Mouse (Mus musculus): ENCODE measurements around the gene Tmigd3. TPM values are rescaled to one million over a fixed set of nuclear protein-coding genes. Genes with fewer than 3 reads are reported as not detected.
"Not testable (repeated sequence)": the region's sequence is repeated elsewhere in the genome, so short reads cannot be mapped to it uniquely, and the experiment has no call there.

Gene Tmigd3
- total RNA-seq, 2 experiments from 2014 or later, result not detected

- peak; percentile 84 for DNase-seq (ENCODE audit: low spot score)
Measured at GRCm38 (mm10) chr3:105899394-105900147, 28.9 kb downstream of the Tmigd3 start.

DNA sequence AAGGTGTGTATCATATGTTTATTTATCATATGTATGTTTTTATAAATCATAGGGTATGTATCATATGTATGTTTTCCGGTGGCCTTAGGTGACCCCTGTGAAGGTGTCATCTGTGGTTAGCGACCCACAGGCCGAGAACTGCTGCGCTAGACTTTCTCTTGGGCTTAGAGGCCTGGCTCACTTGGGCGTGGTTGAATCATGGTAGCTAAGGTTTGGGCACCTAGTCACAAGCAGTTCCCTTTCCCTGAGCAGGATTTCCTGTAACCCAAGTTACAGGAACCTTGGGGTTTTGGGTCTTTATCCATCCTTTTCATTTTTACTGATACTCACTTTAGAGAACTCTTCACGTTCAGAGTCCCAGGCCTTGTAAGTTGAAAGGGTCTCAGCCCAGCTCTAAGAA lies 29.6 kb downstream of the Tmigd3 start:
- no peak for DNase-seq (ENCODE audit: low spot score)

GRCm38 (mm10) chr3:105900716-105901115 lies 30.0 kb downstream of the Tmigd3 start:
- no peak for DNase-seq (ENCODE audit: low spot score)

GRCm38 (mm10) chr3:105901468-105901867 lies 30.8 kb downstream of the Tmigd3 start:
- no peak for DNase-seq (ENCODE audit: low spot score)

DNA sequence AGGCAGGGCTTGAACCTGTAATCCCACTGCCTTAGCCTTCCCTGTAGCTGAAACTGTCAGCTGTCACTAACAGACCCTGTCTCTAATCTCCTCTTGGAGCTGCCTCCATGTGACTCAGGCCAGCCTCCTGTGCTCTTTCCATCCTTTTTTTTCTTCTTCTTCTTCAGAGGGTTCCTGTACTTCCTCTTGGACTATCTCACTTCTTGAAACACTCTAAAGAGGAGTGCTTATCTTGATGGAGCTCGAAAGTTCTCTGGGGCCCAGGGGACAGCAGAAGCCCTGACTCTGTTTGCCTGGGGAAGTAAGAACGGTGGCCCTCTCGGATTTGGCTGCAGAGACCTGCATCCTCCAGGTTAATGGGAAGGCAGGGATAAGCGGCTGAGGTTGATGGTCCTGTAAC lies 33.5 kb downstream of the Tmigd3 start:
- DNase-seq (ENCODE audit: low spot score), result no peak

DNA sequence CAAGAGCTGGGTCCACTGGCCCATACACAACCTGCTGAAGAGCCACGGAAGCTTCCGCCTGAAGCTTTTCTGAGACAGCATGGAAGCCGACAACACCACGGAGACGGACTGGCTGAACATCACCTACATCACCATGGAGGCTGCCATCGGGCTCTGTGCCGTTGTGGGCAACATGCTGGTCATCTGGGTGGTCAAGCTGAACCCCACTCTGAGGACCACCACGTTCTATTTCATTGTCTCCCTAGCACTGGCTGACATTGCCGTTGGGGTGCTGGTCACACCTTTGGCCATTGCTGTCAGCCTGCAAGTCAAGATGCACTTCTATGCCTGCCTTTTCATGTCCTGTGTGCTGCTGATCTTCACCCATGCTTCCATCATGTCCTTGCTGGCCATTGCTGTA lies 34.0 kb downstream of the Tmigd3 start:
- DNase-seq (ENCODE audit: low spot score), result no peak

- no peak for DNase-seq (ENCODE audit: low spot score)
Measured at GRCm38 (mm10) chr3:105907956-105908655, 37.4 kb downstream of the Tmigd3 start.

GRCm38 (mm10) chr3:105908976-105909375 lies 38.3 kb downstream of the Tmigd3 start:
- DNase-seq (ENCODE audit: low spot score), result no peak

DNA sequence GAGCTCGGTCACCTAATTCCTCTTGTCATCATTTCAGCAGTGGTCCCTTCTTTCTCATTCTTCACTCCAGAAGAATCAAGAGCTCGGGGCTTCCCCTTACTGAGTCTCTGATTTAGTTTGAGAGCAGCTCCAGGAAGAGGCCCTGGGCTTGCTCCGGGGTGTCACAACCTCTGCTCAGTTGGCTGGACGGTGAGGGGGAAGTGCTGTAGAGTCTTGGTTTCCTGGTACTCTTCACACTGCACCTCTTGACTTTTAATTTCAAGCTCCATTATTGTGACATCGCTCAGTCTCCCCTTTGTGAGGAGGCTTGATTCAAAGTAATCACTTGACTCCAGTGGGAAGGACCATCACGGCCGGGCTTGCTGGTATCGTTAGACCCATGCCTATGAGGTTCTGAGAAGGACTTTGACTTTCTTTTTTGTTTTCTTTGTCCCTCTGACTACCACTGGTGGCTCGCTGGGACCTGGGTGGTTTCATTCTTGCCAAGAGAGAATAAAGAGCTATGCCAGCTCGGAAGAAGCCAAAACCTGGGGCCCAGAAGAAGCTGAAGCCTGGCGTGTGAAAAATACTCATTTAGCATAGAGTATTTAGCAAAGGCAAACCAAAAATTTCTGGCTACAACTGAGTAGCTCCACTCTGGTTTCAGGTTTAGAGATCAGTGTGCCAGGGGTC lies 40.0 kb downstream of the Tmigd3 start:
- DNase-seq (ENCODE audit: low spot score), result no peak

DNA sequence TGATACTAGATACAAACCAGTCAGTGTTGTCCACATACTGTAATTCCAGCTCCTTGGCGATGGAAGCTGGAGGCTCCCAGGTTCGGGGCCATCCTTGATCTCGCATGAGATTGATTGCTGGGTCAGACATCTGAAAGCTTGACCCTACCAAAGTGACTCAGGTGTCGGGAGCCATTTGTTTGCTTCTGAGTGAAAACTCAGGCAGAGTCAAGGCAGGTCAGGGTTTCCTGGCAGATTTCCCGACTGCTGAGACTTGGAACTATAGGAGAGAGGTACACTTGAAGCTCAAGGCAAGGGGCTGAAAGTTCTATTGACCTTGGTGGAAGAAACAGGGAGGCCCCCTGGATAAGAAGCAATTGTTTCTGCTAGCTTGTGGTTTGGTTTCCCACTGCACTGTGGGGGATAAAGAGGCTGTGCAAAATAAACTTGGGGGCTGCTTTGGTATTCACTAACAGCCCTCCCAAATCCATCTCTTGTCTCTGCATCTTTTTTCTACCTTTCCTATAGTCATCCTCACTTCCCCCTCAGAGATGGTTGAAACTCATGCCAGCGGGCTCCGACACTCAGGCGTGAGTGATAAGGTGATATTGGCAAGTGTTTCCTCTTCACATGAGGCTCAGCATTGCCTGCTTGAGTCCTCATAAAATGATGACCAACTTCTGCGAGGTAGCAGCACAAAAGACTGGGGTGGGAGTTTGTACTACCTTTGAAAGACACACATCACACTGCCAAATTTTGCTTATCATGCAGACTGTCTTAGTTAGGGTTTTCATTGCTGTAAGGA lies 41.6 kb downstream of the Tmigd3 start:
- no peak for DNase-seq (ENCODE audit: low spot score)

GRCm38 (mm10) chr3:105913839-105914681 lies 43.4 kb downstream of the Tmigd3 start:
- DNase-seq (ENCODE audit: low spot score), result no peak

- DNase-seq (ENCODE audit: low spot score), result no peak
Measured at GRCm38 (mm10) chr3:105915281-105915680, 44.6 kb downstream of the Tmigd3 start.

DNA sequence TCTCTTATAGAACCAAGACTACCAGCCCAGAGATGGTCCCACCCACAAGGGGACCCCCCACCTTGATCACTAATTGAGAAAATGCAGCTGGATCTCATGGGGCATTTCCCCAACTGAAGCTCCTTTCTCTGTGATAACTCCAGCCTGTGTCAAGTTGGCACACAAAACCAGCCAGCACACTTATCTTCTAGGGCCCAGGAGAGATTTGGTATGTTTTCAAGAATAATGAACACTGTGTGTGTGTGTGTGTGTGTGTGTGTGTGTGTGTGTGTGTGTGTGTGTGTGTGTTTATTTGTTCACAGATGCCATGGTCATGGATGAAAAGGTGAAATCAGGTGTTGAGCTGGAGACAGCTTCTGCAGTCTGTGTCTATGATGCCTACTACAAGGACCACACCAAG lies 45.8 kb downstream of the Tmigd3 start:
- not testable (repeated sequence) for DNase-seq (ENCODE audit: low spot score)

GRCm38 (mm10) chr3:105917656-105918354 lies 47.1 kb downstream of the Tmigd3 start:
- DNase-seq (ENCODE audit: low spot score), result no peak

- DNase-seq (ENCODE audit: low spot score), result no peak
Measured at GRCm38 (mm10) chr3:105918355-105918745, 47.6 kb downstream of the Tmigd3 start.

DNA sequence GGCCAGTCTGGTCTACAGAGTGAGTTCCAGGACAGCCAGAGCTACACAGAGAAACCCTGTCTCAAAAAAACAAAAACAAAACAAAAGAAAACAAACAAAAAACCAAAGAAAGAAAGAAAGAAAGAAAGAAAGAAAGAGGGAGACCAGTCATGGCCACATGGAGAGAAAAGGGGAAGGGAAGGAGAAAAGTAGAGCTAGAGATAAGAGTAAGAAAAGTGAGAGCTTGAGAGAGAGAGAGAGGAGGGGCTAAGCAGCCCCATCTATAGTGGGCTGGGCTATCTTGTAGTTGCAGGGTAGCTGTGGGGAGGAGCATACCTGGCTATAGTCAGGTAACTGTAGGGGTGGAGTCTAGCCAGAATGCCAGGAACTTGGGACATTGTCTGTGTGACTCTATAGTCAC lies 50.0 kb downstream of the Tmigd3 start:
- not testable (repeated sequence) for DNase-seq (ENCODE audit: low spot score)

GRCm38 (mm10) chr3:105921959-105922358 lies 51.3 kb downstream of the Tmigd3 start:
- no peak for DNase-seq (ENCODE audit: low spot score)

- DNase-seq (ENCODE audit: low spot score), result no peak
Measured at GRCm38 (mm10) chr3:105924616-105925015, 53.9 kb downstream of the Tmigd3 start.

DNA sequence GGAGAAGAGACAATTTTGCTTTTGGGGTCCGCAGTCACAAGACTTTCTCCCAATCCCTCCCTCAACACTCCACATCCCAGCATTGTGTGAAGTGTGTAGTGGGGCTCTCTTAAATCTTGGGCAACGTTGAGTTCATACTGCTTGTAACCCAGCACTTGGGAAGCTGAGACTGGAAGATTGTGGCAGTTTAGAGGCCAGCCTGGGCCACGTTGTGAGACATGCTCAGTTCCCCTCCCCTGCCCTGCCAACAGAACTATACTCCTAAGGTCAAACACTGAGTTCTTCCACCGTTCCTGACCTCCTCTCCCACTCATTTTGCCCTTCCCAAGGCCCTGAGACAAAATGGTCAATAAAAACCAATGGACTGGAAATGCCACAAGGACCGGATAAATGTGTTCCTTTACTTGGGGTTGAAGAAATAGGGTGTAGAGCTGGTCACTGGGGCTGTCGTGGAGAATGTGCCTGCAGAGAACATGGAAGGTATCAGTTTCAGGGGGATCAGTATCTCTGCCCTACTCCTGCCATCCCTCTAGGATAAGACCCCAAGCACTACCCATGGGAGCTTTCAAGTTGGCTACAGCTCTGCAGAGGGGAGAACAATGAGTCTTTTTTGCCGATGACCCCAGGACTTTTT lies 57.0 kb downstream of the Tmigd3 start:
- no peak for DNase-seq (ENCODE audit: low spot score)

DNA sequence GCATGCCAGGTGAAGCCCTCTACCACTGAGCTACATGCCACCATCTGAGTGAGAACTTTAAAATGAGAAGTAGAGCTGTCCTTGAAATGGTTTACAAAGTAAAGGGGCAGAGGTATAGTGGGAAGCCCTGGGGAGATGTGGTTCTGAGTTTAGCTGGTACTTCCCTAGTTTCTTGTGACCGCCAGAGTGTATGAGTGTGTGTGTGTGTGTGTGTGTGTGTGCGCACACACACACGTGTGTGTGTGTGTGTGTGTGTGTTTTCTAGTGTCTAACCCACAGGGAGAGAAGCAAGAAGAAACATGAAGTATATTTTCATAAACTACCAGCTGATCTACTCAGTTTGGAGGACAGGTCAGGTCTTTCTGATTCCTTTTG lies 57.5 kb downstream of the Tmigd3 start:
- DNase-seq (ENCODE audit: low spot score), result no peak

All from gastrocnemius, adult 18-20 months (tissue).